Mouse (Mus musculus) layer of hippocampus, postnatal 14 days (tissue): ENCODE measurements at regions not wholly inside any gene's neighbourhood (a gene's known extent, or its start where the extent isn't known, plus 50 kb on each side); places are given as distances from the start of the nearest gene placed in this dataset.
"Not testable (repeated sequence)": the region's sequence is repeated elsewhere in the genome, so short reads cannot be mapped to it uniquely, and the experiment has no call there.

Experiments
- DNase-seq, 2 experiments: peaks; one replicate each; pipeline ENCODE4 v3.0.0; 2021 to 2022; ENCODE audit warnings: low spot score in 2 of 2, mixed read lengths in 1 of 2

DNA sequence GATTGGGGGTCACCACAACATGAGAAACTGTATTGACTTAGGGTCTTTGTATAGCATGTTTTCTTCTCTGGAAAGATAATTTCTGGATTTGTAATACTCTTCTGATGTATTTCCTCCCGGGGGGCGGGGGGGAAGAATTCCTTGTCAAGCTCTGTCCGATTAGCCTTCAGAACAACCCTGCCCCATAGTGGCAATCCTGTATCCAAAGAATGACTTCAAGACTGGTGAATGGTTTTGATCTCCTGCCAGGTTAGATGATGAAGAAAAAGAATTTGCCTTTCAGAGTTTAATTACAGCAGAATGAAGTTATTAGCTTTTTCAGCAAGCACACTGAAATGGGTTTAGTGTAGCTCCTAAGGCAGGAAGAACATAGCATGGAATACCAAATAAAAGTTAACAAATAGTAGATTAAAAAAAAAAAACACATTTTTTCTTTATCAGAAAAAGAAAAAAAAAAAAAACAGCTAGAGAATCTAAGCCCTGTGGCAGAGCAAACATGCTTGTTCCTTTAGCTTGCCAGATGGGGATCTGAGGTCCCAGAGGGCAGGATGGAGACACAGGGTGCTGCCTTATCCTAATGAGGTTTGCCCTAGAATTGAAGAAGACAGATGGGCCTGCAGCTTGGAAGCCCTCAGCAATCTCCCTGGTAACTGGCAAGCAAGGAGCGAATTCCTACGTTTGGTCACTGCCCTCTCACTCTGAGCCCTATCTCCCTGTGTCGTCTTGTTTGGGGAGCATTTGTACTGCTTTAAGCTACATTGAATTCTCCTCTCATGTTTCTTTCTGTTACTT, 280.9 kb upstream of the Gm9972 start:
- DNase-seq: no peak

- DNase-seq: no peak
These were observed 280.1 kb upstream of the Gm9972 start for GRCm38 (mm10) chr11:42755415-42755814.

DNA sequence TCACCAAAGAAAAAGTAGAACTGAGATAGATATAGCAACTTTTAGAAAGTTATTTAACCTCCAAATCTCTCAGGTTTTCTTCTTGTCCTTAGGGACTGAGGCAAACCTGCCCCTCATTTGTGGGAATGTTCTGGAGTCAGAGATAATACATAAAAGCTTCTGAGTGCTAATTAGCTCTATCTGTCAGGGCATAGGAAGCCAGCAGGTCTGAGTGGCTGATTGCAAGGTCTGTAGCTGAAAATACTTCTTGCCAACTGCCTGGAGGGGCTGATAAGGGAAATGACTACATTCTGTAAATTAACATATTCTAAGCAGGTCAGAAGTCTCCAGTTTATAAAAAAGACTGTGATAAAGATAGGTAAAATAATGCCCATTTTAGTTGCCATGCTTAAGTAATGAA, 270.3 kb upstream of the Gm9972 start:
- no peak for DNase-seq

DNA sequence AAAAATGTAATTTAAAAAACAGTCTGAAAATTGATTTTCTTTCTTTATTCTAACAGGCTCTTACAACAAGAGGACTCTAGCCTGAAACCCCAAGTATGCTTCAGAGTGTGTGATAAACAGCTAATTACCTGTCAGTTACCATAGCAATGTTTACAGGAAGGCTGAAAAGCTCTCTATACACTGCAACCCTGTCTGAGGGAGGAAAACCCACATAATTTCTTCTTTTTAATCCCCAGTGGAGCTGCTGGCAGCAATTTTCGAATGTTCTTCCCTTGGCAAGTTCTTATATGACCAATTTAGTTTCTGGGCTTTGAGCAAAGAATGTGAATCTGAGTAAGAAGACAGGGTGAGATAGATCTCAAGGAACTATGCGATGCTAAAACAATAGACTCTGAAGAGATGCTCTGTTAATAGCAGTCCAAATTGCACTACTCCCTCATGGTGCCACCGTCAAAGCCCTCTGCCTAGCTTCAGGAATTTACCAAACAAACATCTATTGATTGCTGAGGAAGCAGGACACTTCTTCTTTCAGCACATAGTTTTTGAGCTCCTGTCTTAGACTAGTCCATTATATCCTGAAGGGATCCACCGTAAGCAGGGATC, 260.4 kb upstream of the Gm9972 start:
- no peak for DNase-seq

DNA sequence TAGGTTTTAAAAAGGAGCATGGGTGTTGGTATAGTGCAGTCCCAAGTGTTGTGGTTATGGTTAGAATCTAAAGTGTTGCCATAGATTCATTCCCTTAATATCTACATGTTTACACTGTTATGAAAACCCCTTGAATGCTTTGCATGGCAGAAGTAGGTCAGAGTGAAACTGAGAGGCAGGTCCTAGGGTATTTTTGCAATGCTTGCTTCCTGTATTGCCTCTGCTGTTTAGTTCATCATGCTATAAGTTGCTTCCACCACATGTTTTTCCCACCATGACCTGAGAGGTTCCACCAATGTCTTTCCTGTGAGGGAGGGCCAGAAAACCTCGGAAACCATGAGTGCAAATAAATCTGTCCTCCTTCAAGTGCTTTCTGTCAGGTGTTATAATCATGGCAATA, 224.1 kb upstream of the Gm9972 start:
- DNase-seq: no peak

- no peak for DNase-seq
These were observed 219.8 kb upstream of the Gm9972 start for GRCm38 (mm10) chr11:42815753-42816152.

- DNase-seq: peak in 1 of 2 experiments; percentile 3
These were observed 212.7 kb upstream of the Gm9972 start for GRCm38 (mm10) chr11:42822835-42823234.

DNA sequence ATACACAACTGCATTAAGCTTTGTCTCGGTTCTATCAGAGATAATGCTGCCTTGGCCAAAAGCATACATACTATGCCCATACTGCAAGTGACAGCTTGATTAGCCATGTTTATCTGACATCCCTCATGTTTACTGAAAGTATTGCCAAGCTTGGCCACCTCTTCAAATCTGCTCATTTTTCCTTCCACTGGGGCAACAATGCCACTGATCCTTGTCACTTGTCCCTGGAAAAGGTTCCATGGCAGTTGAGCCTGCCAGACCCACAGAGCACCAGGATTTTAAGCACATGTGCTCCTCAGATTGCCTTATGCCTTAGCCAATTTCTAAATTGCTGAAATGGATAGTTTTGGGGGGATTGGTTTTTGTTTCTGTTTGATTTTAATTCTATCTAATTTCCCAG, 189.8 kb upstream of the Gm9972 start:
- peak in 1 of 2 experiments; percentile 26 for DNase-seq

- no peak for DNase-seq
These were observed 181.1 kb upstream of the Gm9972 start for GRCm38 (mm10) chr11:42854411-42854810.

GRCm38 (mm10) chr11:42857687-42858086, 177.9 kb upstream of the Gm9972 start:
- DNase-seq: no peak

DNA sequence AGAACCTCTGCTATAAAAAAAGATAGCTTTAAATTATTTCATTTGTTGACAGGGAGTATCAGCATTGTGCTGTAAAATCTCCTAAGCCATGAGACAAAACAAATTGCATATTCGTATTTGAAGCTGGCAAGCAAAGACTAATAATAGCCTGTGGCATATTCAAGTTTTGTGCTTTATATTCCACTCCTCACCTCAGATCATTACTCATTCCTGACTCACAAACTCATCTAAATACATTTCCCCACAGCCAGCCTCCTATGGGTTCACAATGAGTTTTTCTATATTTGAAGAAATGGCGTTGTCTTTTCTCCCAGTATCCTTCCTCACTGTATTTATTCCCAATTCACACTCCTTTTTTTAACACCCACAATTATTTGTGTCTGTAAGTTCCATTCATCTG, 161.5 kb upstream of the Gm9972 start:
- no peak for DNase-seq

- DNase-seq: no peak
These were observed 135.5 kb upstream of the Gm9972 start for GRCm38 (mm10) chr11:42900024-42900423.

GRCm38 (mm10) chr11:42903459-42904012, 132.0 kb upstream of the Gm9972 start:
- DNase-seq: no peak

DNA sequence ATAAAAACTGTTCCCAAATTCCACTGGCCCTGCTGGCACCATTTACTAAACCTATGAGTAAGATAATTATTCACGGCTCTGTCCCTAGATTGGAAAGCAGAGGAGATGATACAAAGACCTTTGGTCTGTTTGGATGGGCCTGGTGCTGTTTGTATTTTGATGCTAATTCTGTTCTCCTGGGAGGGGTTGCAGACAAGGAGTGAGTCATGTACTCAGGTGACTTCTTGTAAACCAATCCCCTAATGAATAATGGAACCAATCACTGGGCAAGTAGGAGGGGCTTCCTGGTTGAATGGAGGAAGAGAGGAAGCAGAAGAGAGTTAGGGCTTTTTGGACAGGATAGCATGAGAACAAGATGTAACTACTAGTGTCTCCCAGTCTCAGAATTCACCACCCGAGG, 130.0 kb upstream of the Gm9972 start:
- DNase-seq: no peak

- no peak for DNase-seq
These were observed 129.5 kb upstream of the Gm9972 start for GRCm38 (mm10) chr11:42906020-42906419.

DNA sequence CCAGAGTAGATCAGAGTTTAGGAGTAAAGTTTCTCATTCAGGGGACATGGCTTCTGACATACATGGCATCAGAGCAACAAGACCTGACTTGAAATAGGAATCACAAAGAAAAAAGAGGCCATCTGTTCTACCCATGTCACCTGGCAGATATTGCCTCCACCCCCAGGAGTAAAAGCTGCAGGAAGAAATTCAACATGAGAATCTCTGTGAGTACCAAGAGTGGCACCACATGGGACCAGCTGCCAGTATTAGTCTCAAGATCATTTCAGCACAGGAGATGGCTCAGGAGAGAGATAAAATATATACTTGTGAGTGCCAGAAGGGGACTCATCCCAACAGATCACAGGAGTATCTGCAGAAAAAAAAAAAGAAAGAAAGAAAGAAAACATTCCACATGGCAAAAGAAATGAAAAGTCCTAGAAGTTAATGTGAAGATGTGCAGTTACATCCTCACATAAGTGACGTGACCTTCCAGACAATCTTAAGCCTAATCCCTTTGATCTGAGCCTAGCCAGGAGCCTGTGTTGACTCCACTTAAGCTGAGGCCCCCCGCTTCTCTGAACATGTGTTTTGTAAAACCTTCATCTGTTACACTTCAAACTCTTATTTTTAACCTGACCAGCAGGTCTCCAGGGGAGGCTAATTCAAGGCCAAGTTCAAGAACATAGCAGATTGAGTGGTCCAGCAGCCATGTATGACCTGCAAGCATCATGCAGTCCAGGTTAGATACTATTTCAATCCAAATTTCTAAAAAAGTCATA, 118.9 kb upstream of the Gm9972 start:
- no peak for DNase-seq

DNA sequence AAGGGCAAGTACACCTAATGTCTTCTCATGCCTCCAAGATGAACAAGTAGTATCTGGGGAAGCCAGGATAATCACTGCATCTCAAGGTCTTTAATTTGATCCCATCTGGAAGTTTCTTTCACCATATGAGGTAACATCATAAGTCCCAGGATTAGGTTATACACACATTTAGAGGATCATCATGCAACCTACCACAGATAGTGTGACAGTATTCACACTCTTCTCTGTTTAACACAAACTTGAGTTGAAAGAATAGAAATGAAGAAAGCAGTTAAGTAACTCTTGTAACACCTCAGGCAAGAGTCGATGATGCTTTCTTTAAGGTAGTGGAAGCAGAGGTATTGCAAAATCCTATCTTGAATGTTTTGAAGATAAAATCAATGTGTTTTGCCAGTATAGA, 116.3 kb upstream of the Gm9972 start:
- no peak for DNase-seq

GRCm38 (mm10) chr11:42927156-42927555, 108.4 kb upstream of the Gm9972 start:
- DNase-seq: peak; percentile 43 to 80

DNA sequence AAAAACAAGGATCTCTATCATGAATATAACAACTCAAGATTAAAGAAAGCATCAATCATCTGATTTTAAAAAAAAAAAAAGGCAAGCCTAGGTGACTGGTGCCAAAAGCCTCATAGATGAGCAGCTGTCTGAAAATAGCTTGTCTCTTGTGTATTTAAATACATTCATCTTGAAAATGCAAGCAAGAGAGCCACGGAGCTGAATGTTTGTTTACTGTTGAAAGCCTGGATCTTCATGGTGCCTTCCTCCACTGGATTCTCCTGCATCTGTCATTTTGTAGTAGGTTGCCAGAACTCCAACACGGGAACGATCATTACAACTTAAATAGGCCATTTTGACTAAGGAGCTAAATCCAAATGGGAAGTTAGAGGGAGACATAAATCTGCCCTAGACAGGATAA, 106.6 kb upstream of the Gm9972 start:
- no peak for DNase-seq

- DNase-seq: not testable (repeated sequence)
These were observed 96.3 kb upstream of the Gm9972 start for GRCm38 (mm10) chr11:42939271-42939670.

- DNase-seq: no peak
These were observed 94.0 kb upstream of the Gm9972 start for GRCm38 (mm10) chr11:42941561-42941960.

- peak in 1 of 2 experiments; percentile 10 for DNase-seq
These were observed 93.3 kb upstream of the Gm9972 start for GRCm38 (mm10) chr11:42942284-42942683.
